Mouse (Mus musculus): ENCODE measurements around the gene Trim47.

- TF ChIP-seq CTCF (IDR thresholded peaks at IDR 0.05; ENCODE audit: low read depth, low read length), result no peak
- TF ChIP-seq POLR2A (IDR thresholded peaks at IDR 0.05; ENCODE audit: extremely low read depth, insufficient read depth, low read length), result no peak
Observed at GRCm38 (mm10) chr11:116059691-116060025, 67.4 kb downstream of the Trim47 start.
